Mouse (Mus musculus) kidney, adult 2 months (tissue): Measurements from ENCODE around the gene 6430571L13Rik.

Experiments used
- CTCF ChIP-seq: fragments of 200-500 bp; conservative IDR thresholded peaks from 2 replicates; pipeline ENCODE4 v1.5.1; 2011; ENCODE audit warnings: low read depth, mild to moderate bottlenecking, control low read depth, low read length, moderate library complexity, mixed read lengths; ENCODE audit not compliant: insufficient read depth, insufficient read length
- POLR2A ChIP-seq: fragments of 200-500 bp; IDR thresholded peaks from one replicate; pipeline ENCODE4 v1.6.1; 2011; ENCODE audit warnings: low read depth, low read length, control low read depth

GRCm38 (mm10) chr9:107313926-107314325, 26.5 kb upstream of the 6430571L13Rik start:
- TF ChIP-seq CTCF (no peak), POLR2A (no peak)
